Comparison of ENCODE assay signal across 16 mouse cellular contexts in the genomic region with DNA sequence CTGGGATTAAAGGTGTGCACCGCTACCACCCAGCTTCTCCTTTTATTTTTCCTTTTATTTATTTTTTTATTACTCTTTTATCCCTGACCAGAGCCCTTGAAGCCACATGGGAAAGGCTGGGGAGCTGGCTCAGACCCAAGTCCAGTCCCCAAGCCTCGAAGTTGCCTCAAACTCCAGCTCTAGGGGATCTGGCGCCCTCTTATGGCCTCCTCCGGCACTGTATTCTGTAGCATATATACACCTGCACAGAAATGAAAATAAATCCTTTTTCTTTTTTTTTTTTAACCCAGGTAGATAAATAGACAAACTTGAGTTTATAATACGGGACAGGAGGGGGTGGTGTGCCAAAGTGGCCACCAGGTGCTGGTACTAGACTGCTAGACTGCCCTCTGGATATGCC. TPM values are rescaled to one million over a fixed set of nuclear protein-coding genes. Genes with fewer than 3 reads are reported as not detected.
A peak's percentile ranks its signal among the peaks of the same experiment; 100 is the strongest.
DNase-seq lines count a peak whose midpoint lies in the region; ATAC-seq and TF ChIP-seq lines count a peak whose summit lies in the region.
"Had no signal": no experiment of that assay in that cellular context is flagged by ENCODE, and none has a peak within 500 bp of the region (broad histone marks: within the 10 kb centered on the region; RNA-seq: fewer than 3 reads in every experiment).

No protein-coding gene starts in this region.

- H3K27ac ChIP-seq in liver, embryonic 12.5 days = no peak overlapping the region
- H3K27ac ChIP-seq: embryonic facial prominence, embryonic 13.5 days; hindbrain, embryonic 15.5 days; midbrain, embryonic 10.5 days had no signal

- TF ChIP-seq POLR2A in brain, embryonic 14.5 days (IDR thresholded peaks at IDR 0.05; ENCODE audit: borderline replicate concordance, extremely low read depth, insufficient read depth, insufficient read length, poor library complexity, severe bottlenecking) = no peak

- WGBS in liver, embryonic 12.5 days (ENCODE audit: insufficient replicate concordance) = 56% methylated on average over 5 of the region's 5 CpGs

- peaks cover 31% of the 10 kb centered on the region for H3K27me3 ChIP-seq in liver, embryonic 12.5 days (replicated peaks)
- H3K27me3 ChIP-seq: embryonic facial prominence, embryonic 13.5 days; hindbrain, embryonic 15.5 days had no signal

- no peaks in the 10 kb centered on the region for H3K36me3 ChIP-seq in liver, embryonic 12.5 days
- H3K36me3 ChIP-seq: embryonic facial prominence, embryonic 13.5 days; hindbrain, embryonic 15.5 days; midbrain, embryonic 10.5 days had no signal

- peak; percentile 18 for DNase-seq in adrenal gland, postnatal 10 days
- no peak for DNase-seq in adrenal gland, postnatal 25 days
- DNase-seq in liver = peak; percentile 19
- peak; percentile 37 for DNase-seq in A20 (ENCODE audit: low read depth, low spot score)
- no peak for DNase-seq in brain, embryonic 14.5 days (ENCODE audit: low read depth)
- DNase-seq in layer of hippocampus, adult 9-10 months (ENCODE audit: low spot score) = no peak
- DNase-seq: cerebellum, adult 8-10 months; gastrocnemius, postnatal 14 days; spleen, adult 18-20 months had no signal

- ATAC-seq in liver, embryonic 12.5 days = no peak
- ATAC-seq in inflammation-experienced regulatory T-cells, adult 6 months = no peak
- ATAC-seq: forebrain, embryonic 14.5 days had no signal

- no peaks in the 10 kb centered on the region for H3K4me1 ChIP-seq in liver, embryonic 12.5 days
- H3K4me1 ChIP-seq: hindbrain, embryonic 15.5 days had no signal

- H3K4me3 ChIP-seq in liver, embryonic 12.5 days = no peak overlapping the region
- H3K4me3 ChIP-seq: embryonic facial prominence, embryonic 13.5 days; hindbrain, embryonic 15.5 days; midbrain, embryonic 10.5 days had no signal

- no peaks in the 10 kb centered on the region for H3K9me3 ChIP-seq in liver, embryonic 12.5 days (replicated peaks)
- H3K9me3 ChIP-seq: embryonic facial prominence, embryonic 13.5 days; hindbrain, embryonic 15.5 days; midbrain, embryonic 10.5 days had no signal

- H3K4me2 ChIP-seq in liver, embryonic 12.5 days = no peak overlapping the region
- H3K4me2 ChIP-seq: embryonic facial prominence, embryonic 13.5 days; hindbrain, embryonic 15.5 days had no signal

- H3K9ac ChIP-seq in liver, embryonic 12.5 days = no peak overlapping the region
- H3K9ac ChIP-seq: embryonic facial prominence, embryonic 13.5 days; hindbrain, embryonic 15.5 days had no signal

- peak; percentile 25; the same call in 1 of the 2 replicates for TF ChIP-seq CTCF in brain, embryonic 14.5 days (IDR thresholded peaks at IDR 0.05; ENCODE audit: borderline replicate concordance, extremely low read depth, insufficient read depth, insufficient read length)

RNA-seq across cellular contexts. Expression of a gene that starts 22.6 kb away (rescaled TPM):
- under 1 TPM; 0.51 to 0.55 TPM for total RNA-seq in adrenal gland, postnatal 10 days (2021)
- 1.1 TPM in 2 replicates for total RNA-seq in adrenal gland, postnatal 25 days (2021)
- 0.24 and 0.39 TPM in 2 replicates for polyA plus RNA-seq in liver, embryonic 12.5 days (2016; fragmentation: Nextera tagmentation; extraction: Ambion mirVana)
- polyA plus RNA-seq in brain, embryonic 14.5 days (2012; rRNA removed) = 0.28 and 0.41 TPM in 2 replicates
- not detected for polyA plus RNA-seq in inflammation-experienced regulatory T-cells, adult 6 months (2017; shearing (Covaris generic))

RNA-seq across cellular contexts. Expression of a gene that starts 46.6 kb away (rescaled TPM):
- total RNA-seq in adrenal gland, postnatal 10 days (2021) = 10 to 100 TPM; 77.8 to 79.6 TPM
- 65.5 and 70.8 TPM in 2 replicates for total RNA-seq in adrenal gland, postnatal 25 days (2021)
- 177 and 187 TPM in 2 replicates for polyA plus RNA-seq in liver, embryonic 12.5 days (2016; fragmentation: Nextera tagmentation; extraction: Ambion mirVana)
- 86.3 and 111 TPM in 2 replicates for polyA plus RNA-seq in brain, embryonic 14.5 days (2012; rRNA removed)
- 10 to 100 TPM; 28.0 to 33.5 (median 31.8) TPM for polyA plus RNA-seq in inflammation-experienced regulatory T-cells, adult 6 months (2017; shearing (Covaris generic))

RNA-seq across cellular contexts. Expression of a gene that starts 47.2 kb away (rescaled TPM):
- under 1 TPM; 0.15 to 0.55 TPM for total RNA-seq in adrenal gland, postnatal 10 days (2021)
- total RNA-seq in adrenal gland, postnatal 25 days (2021) = 0.61 TPM in 1 of 2 replicates, not detected in the other
- 0.42 and 0.45 TPM in 2 replicates for polyA plus RNA-seq in liver, embryonic 12.5 days (2016; fragmentation: Nextera tagmentation; extraction: Ambion mirVana)
- not detected in 2 replicates for polyA plus RNA-seq in brain, embryonic 14.5 days (2012; rRNA removed)
- not detected for polyA plus RNA-seq in inflammation-experienced regulatory T-cells, adult 6 months (2017; shearing (Covaris generic))
- total RNA-seq: left cerebral cortex, postnatal 14 days had no signal
- polyA plus RNA-seq: forebrain, embryonic 14.5 days; hindbrain, embryonic 15.5 days; midbrain, embryonic 10.5 days had no signal

Comparison
In these comparisons a context has a peak if more than half of its experiments do, and no peak if none do; other contexts are left out.
1. DNase-seq: peak in adrenal gland, postnatal 10 days (single experiment), liver (single experiment) and A20 (single experiment); none in adrenal gland, postnatal 25 days (single experiment), brain, embryonic 14.5 days (single experiment) and layer of hippocampus, adult 9-10 months (single experiment).